Mouse (Mus musculus): Measurements from ENCODE around the gene Bcl7b. TPM values are rescaled to one million over a fixed set of nuclear protein-coding genes. Genes with fewer than 3 reads are reported as not detected.
"Not testable (repeated sequence)": the region's sequence is repeated elsewhere in the genome, so short reads cannot be mapped to it uniquely, and the experiment has no call there.

Gene Bcl7b
- polyA plus RNA-seq, 1 experiment from 2014 or later = 44.6 TPM

GRCm38 (mm10) chr5:135188214-135188554 is 20.1 kb downstream of the Bcl7b start:
- Histone ChIP-seq H3K36me3 (replicated peaks) (peaks cover 48% of the 10 kb centered on the region), H3K9me3 (peaks cover 6% of the 10 kb centered on the region; the same call in 1 of the 2 replicates), H3K4me3 (peak overlapping the region; percentile 98), H3K27ac (replicated peaks) (peak overlapping the region; percentile 98), H3K27me3 (replicated peaks; ENCODE audit: low read depth, poor library complexity, severe bottlenecking) (no peaks in the 10 kb centered on the region), H3K4me1 (peaks cover 41% of the 10 kb centered on the region)
- no peak for DNase-seq (ENCODE audit: low spot score)
- 2% methylated on average over 8 of the region's 8 CpGs for WGBS

- DNase-seq (ENCODE audit: low spot score) = no peak
- Histone ChIP-seq H3K36me3 (replicated peaks) (peaks cover 56% of the 10 kb centered on the region), H3K27me3 (replicated peaks; ENCODE audit: low read depth, poor library complexity, severe bottlenecking) (no peaks in the 10 kb centered on the region), H3K9me3 (peaks cover 5% of the 10 kb centered on the region; the same call in 1 of the 2 replicates), H3K27ac (replicated peaks) (peak overlapping the region; percentile 40; the same call in 1 of the 2 replicates), H3K4me1 (peaks cover 43% of the 10 kb centered on the region), H3K4me3 (peak overlapping the region; percentile 98)
- WGBS = 63% methylated on average over 2 of the region's 2 CpGs
Measured at GRCm38 (mm10) chr5:135189281-135190022, 21.4 kb downstream of the Bcl7b start.

GRCm38 (mm10) chr5:135191620-135192019 is 23.5 kb downstream of the Bcl7b start:
- H3K27me3 ChIP-seq (replicated peaks; ENCODE audit: low read depth, poor library complexity, severe bottlenecking) = no peaks in the 10 kb centered on the region
- H3K27ac ChIP-seq (replicated peaks) = no peak overlapping the region
- peaks cover 38% of the 10 kb centered on the region for H3K4me1 ChIP-seq
- peak overlapping the region; percentile 6; the same call in 1 of the 2 replicates for H3K4me3 ChIP-seq
- DNase-seq (ENCODE audit: low spot score) = peak; percentile 69
- H3K9me3 ChIP-seq = no peaks in the 10 kb centered on the region
- peaks cover 78% of the 10 kb centered on the region for H3K36me3 ChIP-seq (replicated peaks)
- 30% methylated on average over 2 of the region's 2 CpGs for WGBS

- 91% methylated on average over 1 of the region's 1 CpGs for WGBS
- Histone ChIP-seq H3K36me3 (replicated peaks) (peaks cover 86% of the 10 kb centered on the region), H3K4me3 (no peak overlapping the region), H3K27me3 (replicated peaks; ENCODE audit: low read depth, poor library complexity, severe bottlenecking) (no peaks in the 10 kb centered on the region), H3K4me1 (peaks cover 38% of the 10 kb centered on the region), H3K27ac (replicated peaks) (no peak overlapping the region), H3K9me3 (no peaks in the 10 kb centered on the region)
- DNase-seq (ENCODE audit: low spot score) = no peak
Measured at GRCm38 (mm10) chr5:135192431-135192830, 24.3 kb downstream of the Bcl7b start.

- no peak overlapping the region for H3K4me3 ChIP-seq
- no peaks in the 10 kb centered on the region for H3K27me3 ChIP-seq (replicated peaks; ENCODE audit: low read depth, poor library complexity, severe bottlenecking)
- no peak for DNase-seq (ENCODE audit: low spot score)
- no peaks in the 10 kb centered on the region for H3K9me3 ChIP-seq
- H3K4me1 ChIP-seq = peaks cover 15% of the 10 kb centered on the region
- no peak overlapping the region for H3K27ac ChIP-seq (replicated peaks)
- WGBS = 90% methylated on average over 6 of the region's 6 CpGs
- peaks cover 100% of the 10 kb centered on the region for H3K36me3 ChIP-seq (replicated peaks)
Measured at GRCm38 (mm10) chr5:135196367-135196766, 28.3 kb downstream of the Bcl7b start.

GRCm38 (mm10) chr5:135202763-135203162 is 34.7 kb downstream of the Bcl7b start:
- no peak for DNase-seq (ENCODE audit: low spot score)
- H3K4me3 ChIP-seq = no peak overlapping the region
- WGBS = 70% methylated on average over 3 of the region's 3 CpGs
- peaks cover 96% of the 10 kb centered on the region for H3K36me3 ChIP-seq (replicated peaks)
- no peaks in the 10 kb centered on the region for H3K27me3 ChIP-seq (replicated peaks; ENCODE audit: low read depth, poor library complexity, severe bottlenecking)
- H3K9me3 ChIP-seq = no peaks in the 10 kb centered on the region
- H3K4me1 ChIP-seq = no peaks in the 10 kb centered on the region
- H3K27ac ChIP-seq (replicated peaks) = no peak overlapping the region

- no peaks in the 10 kb centered on the region for H3K4me1 ChIP-seq
- H3K9me3 ChIP-seq = no peaks in the 10 kb centered on the region
- no peak overlapping the region for H3K27ac ChIP-seq (replicated peaks)
- no peaks in the 10 kb centered on the region for H3K27me3 ChIP-seq (replicated peaks; ENCODE audit: low read depth, poor library complexity, severe bottlenecking)
- 94% methylated on average over 1 of the region's 1 CpGs for WGBS
- no peak overlapping the region for H3K4me3 ChIP-seq
- DNase-seq (ENCODE audit: low spot score) = no peak
- peaks cover 99% of the 10 kb centered on the region for H3K36me3 ChIP-seq (replicated peaks)
Measured at GRCm38 (mm10) chr5:135208197-135208596, 40.1 kb downstream of the Bcl7b start.

- Histone ChIP-seq H3K4me3 (no peak overlapping the region), H3K36me3 (replicated peaks) (peaks cover 100% of the 10 kb centered on the region), H3K27me3 (replicated peaks; ENCODE audit: low read depth, poor library complexity, severe bottlenecking) (no peaks in the 10 kb centered on the region), H3K27ac (replicated peaks) (no peak overlapping the region), H3K4me1 (no peaks in the 10 kb centered on the region), H3K9me3 (no peaks in the 10 kb centered on the region)
- 96% methylated on average over 6 of the region's 6 CpGs for WGBS
- DNase-seq (ENCODE audit: low spot score) = no peak
Measured at GRCm38 (mm10) chr5:135216871-135217270, 48.8 kb downstream of the Bcl7b start.

- Histone ChIP-seq H3K4me3 (no peak overlapping the region), H3K36me3 (replicated peaks) (peaks cover 100% of the 10 kb centered on the region)
- no peak for DNase-seq (ENCODE audit: low spot score)
Measured at GRCm38 (mm10) chr5:135220941-135221340, 52.9 kb downstream of the Bcl7b start.

GRCm38 (mm10) chr5:135222066-135222465 is 54.0 kb downstream of the Bcl7b start:
- Histone ChIP-seq H3K4me3 (no peak overlapping the region), H3K27me3 (replicated peaks; ENCODE audit: low read depth, poor library complexity, severe bottlenecking) (no peaks in the 10 kb centered on the region), H3K9me3 (no peaks in the 10 kb centered on the region), H3K4me1 (no peaks in the 10 kb centered on the region), H3K27ac (replicated peaks) (no peak overlapping the region), H3K36me3 (replicated peaks) (peaks cover 100% of the 10 kb centered on the region)
- 94% methylated on average over 7 of the region's 7 CpGs for WGBS
- no peak for DNase-seq (ENCODE audit: low spot score)

More at GRCm38 (mm10) chr5:135220941-135221340, 52.9 kb downstream of the Bcl7b start:
- no peaks in the 10 kb centered on the region for H3K4me1 ChIP-seq
- H3K27me3 ChIP-seq (replicated peaks; ENCODE audit: low read depth, poor library complexity, severe bottlenecking) = no peaks in the 10 kb centered on the region
- H3K9me3 ChIP-seq = no peaks in the 10 kb centered on the region
- H3K27ac ChIP-seq (replicated peaks) = no peak overlapping the region

- Histone ChIP-seq H3K4me1 (no peaks in the 10 kb centered on the region), H3K9me3 (no peaks in the 10 kb centered on the region), H3K36me3 (replicated peaks) (peaks cover 100% of the 10 kb centered on the region), H3K4me3 (no peak overlapping the region), H3K27ac (replicated peaks) (no peak overlapping the region), H3K27me3 (replicated peaks; ENCODE audit: low read depth, poor library complexity, severe bottlenecking) (no peaks in the 10 kb centered on the region)
- WGBS = 92% methylated on average over 3 of the region's 3 CpGs
- DNase-seq (ENCODE audit: low spot score) = no peak
Measured at GRCm38 (mm10) chr5:135224169-135224568, 56.1 kb downstream of the Bcl7b start.

GRCm38 (mm10) chr5:135225879-135226278 is 57.8 kb downstream of the Bcl7b start:
- 96% methylated on average over 4 of the region's 4 CpGs for WGBS

GRCm38 (mm10) chr5:135230186-135230585 is 62.1 kb downstream of the Bcl7b start:
- no peak for DNase-seq (ENCODE audit: low spot score)
- WGBS = 90% methylated on average over 4 of the region's 4 CpGs
- no peaks in the 10 kb centered on the region for H3K27me3 ChIP-seq (replicated peaks; ENCODE audit: low read depth, poor library complexity, severe bottlenecking)
- H3K4me3 ChIP-seq = no peak overlapping the region
- no peak overlapping the region for H3K27ac ChIP-seq (replicated peaks)
- H3K4me1 ChIP-seq = no peaks in the 10 kb centered on the region
- no peaks in the 10 kb centered on the region for H3K9me3 ChIP-seq
- peaks cover 98% of the 10 kb centered on the region for H3K36me3 ChIP-seq (replicated peaks)

More at GRCm38 (mm10) chr5:135225879-135226278, 57.8 kb downstream of the Bcl7b start:
- H3K4me3 ChIP-seq; H3K27ac ChIP-seq (replicated peaks); H3K27me3 ChIP-seq (replicated peaks; ENCODE audit: low read depth, poor library complexity, severe bottlenecking); H3K9me3 ChIP-seq; H3K4me1 ChIP-seq; DNase-seq (ENCODE audit: low spot score): not testable (repeated sequence)
- peaks cover 99% of the 10 kb centered on the region for H3K36me3 ChIP-seq (replicated peaks)
